Mouse (Mus musculus): Measurements from ENCODE around the gene Il31ra. TPM values are rescaled to one million over a fixed set of nuclear protein-coding genes. Genes with fewer than 3 reads are reported as not detected.
A peak's percentile ranks its signal among the peaks of the same experiment; 100 is the strongest.

The Il31ra gene
- polyA plus RNA-seq, 1 experiment from 2014 or later: 0.09 TPM

DNA sequence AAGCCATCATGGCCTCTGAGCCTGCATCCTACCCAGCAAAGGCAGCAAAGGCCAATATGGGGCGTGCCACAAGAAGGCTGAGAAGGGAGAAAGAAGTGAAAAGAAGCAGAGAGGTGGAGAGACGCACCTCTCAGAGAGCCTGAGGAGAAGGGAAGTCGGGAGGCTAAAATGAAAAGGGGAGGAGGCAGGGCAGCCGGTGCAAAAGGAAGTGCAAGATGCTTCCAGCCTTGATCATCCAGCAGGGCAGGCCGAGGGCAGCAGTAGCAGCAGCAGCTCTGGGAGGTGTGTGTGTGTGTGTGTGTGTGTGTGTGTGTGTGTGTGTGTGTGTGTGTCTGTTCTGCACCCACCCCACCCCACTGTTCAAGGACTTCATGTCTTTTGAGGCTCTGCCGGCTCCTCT is 71.9 kb downstream of the Il31ra start:
- no peaks in the 10 kb centered on the region for H3K36me3 ChIP-seq
- H3K27me3 ChIP-seq: no peaks in the 10 kb centered on the region
- H3K4me3 ChIP-seq: no peak overlapping the region
- 71% methylated on average over 6 of the region's 6 CpGs for WGBS
- H3K9ac ChIP-seq: no peak overlapping the region
- no peaks in the 10 kb centered on the region for H3K4me1 ChIP-seq (replicated peaks)
- 0 out of 2 replicates have a peak, but pooled peaks cover 5% of the 10 kb centered on the region for H3K9me3 ChIP-seq
- ATAC-seq (ENCODE audit: low FRiP score, low read depth): no peak
- no peak overlapping the region for H3K4me2 ChIP-seq
- H3K27ac ChIP-seq (replicated peaks): no peak overlapping the region

DNA sequence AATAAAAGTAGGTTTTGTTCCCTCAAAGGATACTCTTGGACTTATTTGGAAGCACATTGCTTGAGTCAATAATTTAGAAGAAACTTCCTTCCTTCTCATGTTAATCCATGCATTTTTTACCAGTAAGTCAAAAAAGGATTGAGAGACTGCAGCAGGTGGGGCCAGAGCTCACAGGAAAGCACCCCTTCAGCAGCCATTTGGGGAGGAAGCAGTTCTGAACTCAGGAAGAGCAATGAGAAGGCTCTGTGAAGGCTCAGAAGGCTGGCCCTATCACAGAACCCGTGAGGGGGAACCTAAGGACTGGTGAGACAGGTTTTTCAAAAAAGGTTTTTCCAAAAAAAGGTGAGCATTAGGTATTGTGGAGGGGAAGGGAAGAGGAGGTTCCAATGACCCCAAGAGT is 79.6 kb downstream of the Il31ra start:
- Histone ChIP-seq H3K9me3 (0 out of 2 replicates have a peak, but pooled peaks cover 5% of the 10 kb centered on the region), H3K36me3 (no peaks in the 10 kb centered on the region), H3K4me2 (no peak overlapping the region), H3K9ac (no peak overlapping the region), H3K4me3 (no peak overlapping the region), H3K4me1 (replicated peaks) (no peaks in the 10 kb centered on the region), H3K27me3 (no peaks in the 10 kb centered on the region), H3K27ac (replicated peaks) (no peak overlapping the region)
- WGBS: 74% methylated on average over 1 of the region's 1 CpGs
- no peak for ATAC-seq (ENCODE audit: low FRiP score, low read depth)

DNA sequence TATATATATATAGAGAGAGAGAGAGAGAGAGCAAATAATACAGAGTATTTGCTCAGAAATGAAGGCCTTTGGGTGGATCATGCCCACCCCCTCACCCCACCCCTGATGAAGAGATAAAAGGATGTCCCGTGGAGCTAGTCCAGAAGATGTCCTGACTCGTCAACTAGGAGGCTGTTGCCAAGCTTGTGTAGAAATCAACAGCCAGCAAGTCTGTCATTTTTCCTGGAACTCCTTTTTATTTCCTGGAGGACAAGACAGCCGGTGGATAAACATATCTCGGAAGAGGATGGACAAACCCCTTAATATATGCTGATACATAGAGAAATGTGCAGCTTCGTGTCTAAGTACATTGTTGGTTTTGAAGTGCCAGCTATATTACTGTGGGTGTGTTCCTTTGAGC is 81.3 kb downstream of the Il31ra start:
- H3K9me3 ChIP-seq: 0 out of 2 replicates have a peak, but pooled peaks cover under 1% of the 10 kb centered on the region
- no peak for ATAC-seq (ENCODE audit: low FRiP score, low read depth)
- WGBS: 87% methylated on average over 5 of the region's 5 CpGs

DNA sequence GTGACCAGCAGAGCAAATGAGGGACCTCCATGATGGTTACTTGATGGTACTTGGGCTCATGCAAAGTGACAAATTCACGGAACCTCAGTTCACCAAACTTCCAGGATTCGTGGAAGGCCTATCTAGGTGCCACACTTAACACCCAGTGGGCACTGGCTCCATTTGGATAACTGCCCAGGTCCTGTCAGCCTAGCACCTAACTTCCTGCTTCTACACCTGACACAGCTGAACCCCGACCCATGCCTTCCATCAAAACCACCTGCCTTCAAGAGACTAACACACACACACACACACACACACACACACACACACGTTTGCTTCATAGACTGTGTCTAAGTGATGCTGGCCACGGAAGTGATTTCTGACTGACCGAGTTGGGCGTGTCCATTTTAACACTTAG is 82.3 kb downstream of the Il31ra start:
- ATAC-seq (ENCODE audit: low FRiP score, low read depth): no peak
- WGBS: 91% methylated on average over 7 of the region's 7 CpGs
- Histone ChIP-seq H3K4me3 (no peak overlapping the region), H3K27ac (replicated peaks) (no peak overlapping the region), H3K27me3 (no peaks in the 10 kb centered on the region), H3K4me1 (replicated peaks) (no peaks in the 10 kb centered on the region), H3K9me3 (no peaks in the 10 kb centered on the region), H3K36me3 (no peaks in the 10 kb centered on the region), H3K4me2 (no peak overlapping the region), H3K9ac (no peak overlapping the region)

More for the DNA sequence above, 81.3 kb downstream of the Il31ra start:
- no peak overlapping the region for H3K9ac ChIP-seq
- H3K27me3 ChIP-seq: no peaks in the 10 kb centered on the region
- H3K27ac ChIP-seq (replicated peaks): no peak overlapping the region
- H3K36me3 ChIP-seq: no peaks in the 10 kb centered on the region
- no peaks in the 10 kb centered on the region for H3K4me1 ChIP-seq (replicated peaks)
- H3K4me2 ChIP-seq: no peak overlapping the region
- H3K4me3 ChIP-seq: no peak overlapping the region

DNA sequence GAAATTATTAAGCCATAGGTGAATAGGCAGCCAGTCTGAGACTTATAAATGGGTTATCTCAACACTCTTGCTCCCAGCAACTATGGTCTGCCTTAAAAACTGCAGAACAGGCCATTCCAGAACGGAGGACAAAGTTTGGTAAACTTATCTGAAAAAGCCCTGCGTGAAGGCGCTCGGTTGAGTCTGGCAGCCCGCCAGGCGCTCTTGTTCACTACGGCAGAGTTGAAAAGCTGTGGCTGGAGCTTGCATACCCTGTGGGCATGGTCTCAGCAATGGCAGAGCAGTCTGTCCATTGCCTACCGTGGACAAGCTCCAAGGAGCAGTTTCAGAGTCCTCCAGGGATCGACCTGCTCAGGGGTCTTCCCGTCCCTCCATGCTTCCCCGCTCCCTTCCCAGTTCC is 82.9 kb downstream of the Il31ra start:
- Histone ChIP-seq H3K27ac (replicated peaks) (no peak overlapping the region), H3K4me3 (no peak overlapping the region), H3K4me1 (replicated peaks) (no peaks in the 10 kb centered on the region), H3K36me3 (peaks cover 2% of the 10 kb centered on the region; the same call in 1 of the 2 replicates), H3K9me3 (no peaks in the 10 kb centered on the region), H3K27me3 (no peaks in the 10 kb centered on the region), H3K9ac (no peak overlapping the region), H3K4me2 (no peak overlapping the region)
- no peak for ATAC-seq (ENCODE audit: low FRiP score, low read depth)
- WGBS: 77% methylated on average over 11 of the region's 11 CpGs

DNA sequence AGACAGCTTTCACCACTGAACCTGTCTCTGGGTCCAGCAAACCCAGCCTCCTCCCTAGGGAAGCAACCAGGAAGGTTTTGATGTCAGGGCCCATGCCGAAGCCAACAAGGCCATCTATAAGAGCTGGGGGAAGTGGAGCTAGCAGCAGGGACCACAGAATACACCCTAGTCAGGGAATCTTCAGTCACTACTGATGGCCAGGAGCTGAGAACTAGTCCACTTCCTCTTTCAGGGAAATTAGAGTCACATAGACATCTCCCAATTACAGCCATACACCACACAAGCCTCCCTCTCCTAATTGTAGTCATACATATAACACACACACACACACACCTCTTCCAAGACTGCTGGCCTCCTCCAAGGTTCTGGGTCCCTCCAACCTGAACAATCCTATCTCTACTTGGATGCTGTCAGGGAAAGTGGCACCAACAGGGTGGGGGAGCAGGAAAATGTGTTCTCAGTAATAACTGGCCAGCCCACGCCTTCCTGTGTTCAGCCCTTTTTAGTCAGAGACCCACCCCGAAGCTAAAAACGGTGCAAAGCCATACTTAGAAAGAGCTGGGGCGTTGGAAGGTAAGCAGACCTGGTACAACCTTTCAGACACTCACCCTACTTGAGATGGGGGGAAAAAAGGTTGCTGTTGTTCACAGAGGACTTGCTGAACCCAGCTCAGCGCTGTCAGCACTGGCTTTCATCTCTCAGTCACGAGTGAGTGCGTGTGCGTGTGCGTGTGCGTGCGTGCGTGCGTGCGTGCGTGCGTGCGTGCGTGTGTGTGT is 83.5 kb downstream of the Il31ra start:
- no peaks in the 10 kb centered on the region for H3K9me3 ChIP-seq
- 94% methylated on average over 19 of the region's 19 CpGs for WGBS
- H3K36me3 ChIP-seq: peaks cover 8% of the 10 kb centered on the region; the same call in 1 of the 2 replicates
- H3K4me1 ChIP-seq (replicated peaks): no peaks in the 10 kb centered on the region
- ATAC-seq (ENCODE audit: low FRiP score, low read depth): no peak
- no peaks in the 10 kb centered on the region for H3K27me3 ChIP-seq
- no peak overlapping the region for H3K9ac ChIP-seq
- H3K4me2 ChIP-seq: no peak overlapping the region
- H3K27ac ChIP-seq (replicated peaks): no peak overlapping the region
- H3K4me3 ChIP-seq: no peak overlapping the region

DNA sequence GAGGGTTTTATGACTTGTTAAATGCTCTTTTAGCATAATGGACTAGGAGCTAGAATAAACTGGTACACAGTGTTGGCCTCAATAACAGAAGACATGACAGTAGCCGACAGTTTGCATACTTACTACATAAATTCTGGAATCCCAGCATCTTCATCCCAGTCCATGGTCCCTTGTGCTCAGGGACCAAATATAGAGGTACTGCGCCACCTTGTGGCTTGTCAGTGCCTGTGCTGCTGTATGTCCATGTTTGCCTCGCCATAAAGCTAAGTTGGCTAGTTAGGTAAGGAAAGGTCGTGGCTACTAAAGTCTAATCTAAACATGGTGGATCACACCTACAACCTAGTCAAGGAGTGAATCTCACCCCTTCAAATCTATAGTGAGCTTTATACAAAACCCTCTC is 84.7 kb downstream of the Il31ra start:
- no peak overlapping the region for H3K4me2 ChIP-seq
- peak; percentile 80 for ATAC-seq (ENCODE audit: low FRiP score, low read depth)
- no peaks in the 10 kb centered on the region for H3K4me1 ChIP-seq (replicated peaks)
- peaks cover 20% of the 10 kb centered on the region; the same call in 1 of the 2 replicates for H3K36me3 ChIP-seq
- no peak overlapping the region for H3K9ac ChIP-seq
- no peak overlapping the region for H3K4me3 ChIP-seq
- H3K27ac ChIP-seq (replicated peaks): no peak overlapping the region
- 25% methylated on average over 4 of the region's 4 CpGs for WGBS
- no peaks in the 10 kb centered on the region for H3K27me3 ChIP-seq
- H3K9me3 ChIP-seq: no peaks in the 10 kb centered on the region

DNA sequence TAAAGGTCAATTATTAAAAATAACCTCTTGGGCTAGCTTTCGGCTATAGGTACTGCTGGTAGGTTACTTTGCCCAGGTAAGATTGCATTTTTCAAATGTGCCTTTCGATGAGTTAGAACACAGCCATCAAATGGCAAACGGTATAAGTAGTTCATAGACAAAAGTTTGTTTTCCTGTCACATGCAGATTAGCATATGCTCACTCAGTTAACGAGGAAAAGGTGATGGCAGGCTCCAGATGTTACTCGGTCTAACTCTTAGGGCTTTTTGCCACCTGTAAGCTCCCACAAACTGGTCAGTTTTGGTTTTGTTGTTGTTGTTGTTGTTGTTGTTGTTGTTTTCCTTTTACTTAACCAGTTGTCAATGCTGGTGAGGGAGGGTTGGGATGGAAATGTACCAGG is 85.7 kb downstream of the Il31ra start:
- no peak overlapping the region for H3K4me2 ChIP-seq
- no peak overlapping the region for H3K27ac ChIP-seq (replicated peaks)
- peaks cover 30% of the 10 kb centered on the region for H3K36me3 ChIP-seq
- no peak for ATAC-seq (ENCODE audit: low FRiP score, low read depth)
- no peaks in the 10 kb centered on the region for H3K4me1 ChIP-seq (replicated peaks)
- H3K27me3 ChIP-seq: no peaks in the 10 kb centered on the region
- 86% methylated on average over 5 of the region's 5 CpGs for WGBS
- no peaks in the 10 kb centered on the region for H3K9me3 ChIP-seq
- H3K9ac ChIP-seq: no peak overlapping the region
- H3K4me3 ChIP-seq: no peak overlapping the region

DNA sequence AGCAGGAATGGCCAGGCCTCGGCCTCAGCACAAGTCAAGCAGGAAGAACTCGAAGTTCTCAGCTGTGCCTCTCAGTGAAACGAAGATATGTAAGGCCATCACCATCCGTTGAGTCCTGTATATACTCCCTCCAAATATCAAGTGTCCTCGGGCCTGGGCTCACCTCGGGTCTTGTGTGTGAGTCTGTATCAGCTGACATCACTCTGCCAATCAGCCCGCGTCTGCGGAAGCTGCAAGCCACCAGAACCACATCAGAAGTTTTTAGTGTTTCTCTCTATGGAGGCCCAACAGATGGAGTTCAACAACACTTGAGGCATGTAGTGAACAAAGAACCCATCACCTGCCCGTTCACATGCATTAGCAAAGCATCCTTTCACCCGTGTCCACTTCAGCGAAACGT is 86.5 kb downstream of the Il31ra start:
- H3K36me3 ChIP-seq: peaks cover 36% of the 10 kb centered on the region
- no peak for ATAC-seq (ENCODE audit: low FRiP score, low read depth)
- H3K27me3 ChIP-seq: no peaks in the 10 kb centered on the region
- no peaks in the 10 kb centered on the region for H3K9me3 ChIP-seq
- H3K4me1 ChIP-seq (replicated peaks): no peaks in the 10 kb centered on the region
- H3K4me3 ChIP-seq: no peak overlapping the region
- WGBS: 85% methylated on average over 13 of the region's 13 CpGs
- H3K4me2 ChIP-seq: no peak overlapping the region
- H3K9ac ChIP-seq: no peak overlapping the region
- no peak overlapping the region for H3K27ac ChIP-seq (replicated peaks)

DNA sequence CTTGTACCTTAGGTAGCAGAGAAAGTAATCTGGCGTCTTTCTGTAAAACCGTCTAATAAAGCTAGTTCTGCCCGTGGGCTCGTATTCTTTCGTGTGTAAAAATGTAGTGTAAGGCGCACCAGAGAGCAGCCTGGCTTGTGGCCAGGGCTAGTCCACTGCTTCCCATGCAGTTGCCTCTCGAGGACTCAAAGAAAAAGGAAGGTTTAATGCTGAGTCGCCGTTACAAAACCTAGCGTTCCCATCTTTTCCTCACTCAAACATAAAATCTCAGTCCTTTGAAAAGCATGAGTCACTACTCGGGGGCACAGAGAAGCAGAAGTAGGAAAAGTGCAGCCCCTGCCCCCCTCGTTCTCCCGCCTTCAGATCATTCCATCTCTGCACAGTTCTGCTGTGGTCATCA is 87.4 kb downstream of the Il31ra start:
- no peak overlapping the region for H3K9ac ChIP-seq
- 74% methylated on average over 13 of the region's 13 CpGs for WGBS
- H3K36me3 ChIP-seq: peaks cover 37% of the 10 kb centered on the region
- no peaks in the 10 kb centered on the region for H3K4me1 ChIP-seq (replicated peaks)
- no peak overlapping the region for H3K4me3 ChIP-seq
- H3K9me3 ChIP-seq: no peaks in the 10 kb centered on the region
- no peak for ATAC-seq (ENCODE audit: low FRiP score, low read depth)
- no peak overlapping the region for H3K4me2 ChIP-seq
- no peaks in the 10 kb centered on the region for H3K27me3 ChIP-seq
- no peak overlapping the region for H3K27ac ChIP-seq (replicated peaks)

DNA sequence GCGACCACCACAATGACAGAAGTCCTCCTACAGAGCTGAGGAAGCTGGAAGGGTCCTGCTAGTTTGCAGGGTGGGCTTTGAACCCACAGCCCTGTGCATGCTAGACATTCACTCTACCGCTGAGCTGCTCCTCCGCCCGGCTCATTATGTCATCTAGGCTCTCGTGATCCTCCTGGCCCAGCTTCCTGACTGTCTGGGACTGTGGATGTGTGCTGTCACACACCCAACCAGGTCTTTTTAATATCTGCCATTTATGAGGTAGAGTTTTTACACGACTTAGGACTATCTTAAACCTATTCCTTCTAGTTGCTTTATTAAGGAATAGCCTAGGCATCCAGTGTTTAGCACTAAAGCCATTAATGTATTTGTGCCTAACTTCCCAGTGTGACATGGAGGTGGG is 88.7 kb downstream of the Il31ra start:
- Histone ChIP-seq H3K36me3 (peaks cover 46% of the 10 kb centered on the region), H3K27me3 (no peaks in the 10 kb centered on the region), H3K4me2 (no peak overlapping the region), H3K9me3 (no peaks in the 10 kb centered on the region), H3K27ac (replicated peaks) (no peak overlapping the region), H3K4me1 (replicated peaks) (no peaks in the 10 kb centered on the region), H3K9ac (no peak overlapping the region), H3K4me3 (no peak overlapping the region)
- 93% methylated on average over 6 of the region's 6 CpGs for WGBS
- no peak for ATAC-seq (ENCODE audit: low FRiP score, low read depth)

DNA sequence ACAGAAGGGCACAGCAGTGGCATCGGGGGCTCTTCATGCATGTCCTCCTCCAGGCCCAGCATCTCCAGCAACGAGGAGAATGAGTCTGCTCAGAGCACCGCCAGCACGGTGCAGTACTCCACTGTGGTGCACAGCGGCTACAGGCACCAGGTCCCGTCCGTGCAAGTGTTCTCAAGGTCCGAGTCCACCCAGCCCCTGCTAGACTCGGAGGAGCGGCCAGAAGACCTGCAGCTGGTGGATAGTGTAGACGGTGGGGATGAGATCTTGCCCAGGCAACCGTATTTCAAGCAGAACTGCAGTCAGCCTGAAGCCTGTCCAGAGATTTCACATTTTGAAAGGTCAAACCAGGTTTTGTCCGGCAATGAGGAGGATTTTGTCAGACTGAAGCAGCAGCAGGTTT is 90.3 kb downstream of the Il31ra start:
- H3K9ac ChIP-seq: no peak overlapping the region
- no peak for ATAC-seq (ENCODE audit: low FRiP score, low read depth)

DNA sequence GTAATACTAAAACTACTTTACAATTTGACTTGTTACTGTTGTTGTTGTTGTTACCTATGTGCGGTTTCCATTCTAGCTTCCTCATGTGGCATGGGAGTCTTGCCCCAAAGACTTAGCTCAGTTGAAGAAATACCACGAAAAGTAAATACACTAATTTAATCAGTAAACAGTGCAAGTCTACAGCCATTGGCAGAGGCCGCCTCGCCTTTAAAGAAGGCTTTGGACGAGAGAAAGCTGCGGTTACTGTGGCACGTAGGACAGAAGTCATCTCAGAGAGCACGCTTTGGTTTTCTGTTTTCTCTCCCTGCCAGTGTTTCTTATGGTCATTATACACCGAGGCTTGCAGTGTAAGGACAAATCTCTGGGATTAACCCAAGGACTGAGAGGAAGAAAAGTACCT is 93.7 kb downstream of the Il31ra start:
- no peak overlapping the region for H3K9ac ChIP-seq
- WGBS: 94% methylated on average over 9 of the region's 9 CpGs
- ATAC-seq (ENCODE audit: low FRiP score, low read depth): no peak
- no peaks in the 10 kb centered on the region for H3K4me1 ChIP-seq (replicated peaks)
- no peak overlapping the region for H3K4me2 ChIP-seq
- H3K27ac ChIP-seq (replicated peaks): no peak overlapping the region
- no peak overlapping the region for H3K4me3 ChIP-seq
- H3K9me3 ChIP-seq: no peaks in the 10 kb centered on the region
- peaks cover 68% of the 10 kb centered on the region for H3K36me3 ChIP-seq
- no peaks in the 10 kb centered on the region for H3K27me3 ChIP-seq

More for the DNA sequence above, 90.3 kb downstream of the Il31ra start:
- 97% methylated on average over 13 of the region's 13 CpGs for WGBS
- Histone ChIP-seq H3K9me3 (no peaks in the 10 kb centered on the region), H3K4me1 (replicated peaks) (no peaks in the 10 kb centered on the region), H3K27me3 (no peaks in the 10 kb centered on the region), H3K4me2 (no peak overlapping the region), H3K36me3 (peaks cover 59% of the 10 kb centered on the region), H3K4me3 (no peak overlapping the region), H3K27ac (replicated peaks) (no peak overlapping the region)

Measured in hindbrain, embryonic 15.5 days (tissue).